Mouse (Mus musculus) lung, adult 18-20 months (tissue): ENCODE data around the gene Cbfa2t3.
A peak's percentile ranks its signal among the peaks of the same experiment; 100 is the strongest.
"Not testable (repeated sequence)": the region's sequence is repeated elsewhere in the genome, so short reads cannot be mapped to it uniquely, and the experiment has no call there.

Experiments
- DNase-seq, 2 experiments: peaks; one replicate each; pipeline ENCODE4 v3.0.0; 2022; ENCODE audit warnings: mixed read lengths in 2 of 2

The Cbfa2t3 gene

GRCm38 (mm10) chr8:122635878-122636802, 62.8 kb downstream of the Cbfa2t3 start:
- peak in 1 of 2 experiments; percentile 30 for DNase-seq

GRCm38 (mm10) chr8:122633205-122633604, 65.7 kb downstream of the Cbfa2t3 start:
- no peak for DNase-seq

- not testable (repeated sequence) for DNase-seq
These were observed 66.8 kb downstream of the Cbfa2t3 start for GRCm38 (mm10) chr8:122632134-122632533.

GRCm38 (mm10) chr8:122630696-122631095, 68.2 kb downstream of the Cbfa2t3 start:
- no peak for DNase-seq

GRCm38 (mm10) chr8:122629388-122629787, 69.5 kb downstream of the Cbfa2t3 start:
- DNase-seq = no peak

- DNase-seq = no peak
These were observed 72.0 kb downstream of the Cbfa2t3 start for GRCm38 (mm10) chr8:122626896-122627295.

- DNase-seq = no peak
These were observed 73.1 kb downstream of the Cbfa2t3 start for GRCm38 (mm10) chr8:122625811-122626210.

- DNase-seq = no peak
These were observed 74.3 kb downstream of the Cbfa2t3 start for GRCm38 (mm10) chr8:122624653-122625052.

- peak in 1 of 2 experiments; percentile 30 for DNase-seq
These were observed 74.9 kb downstream of the Cbfa2t3 start for GRCm38 (mm10) chr8:122623844-122624642.

- no peak for DNase-seq
These were observed 76.2 kb downstream of the Cbfa2t3 start, which contains the start of gene Pabpn1l for GRCm38 (mm10) chr8:122622727-122623126. Pabpn1l (minus strand) TSS chr8:122622739.

GRCm38 (mm10) chr8:122620446-122620845, 78.5 kb downstream of the Cbfa2t3 start:
- no peak for DNase-seq

- no peak for DNase-seq
These were observed 80.1 kb downstream of the Cbfa2t3 start for GRCm38 (mm10) chr8:122618660-122619378.

- DNase-seq = peak; percentile 79 to 87
These were observed 80.9 kb downstream of the Cbfa2t3 start for GRCm38 (mm10) chr8:122617947-122618546.

GRCm38 (mm10) chr8:122616181-122616905, 82.6 kb downstream of the Cbfa2t3 start:
- DNase-seq = peak; percentile 43 to 63

GRCm38 (mm10) chr8:122611295-122612133, 87.4 kb downstream of the Cbfa2t3 start, which contains the start of the genes Galns and Trappc2l:
Galns (minus strand) TSS chr8:122611463.
Trappc2l (plus strand) TSS chr8:122611640.
- DNase-seq = peak; percentile 96 to 97

- no peak for DNase-seq
These were observed 88.2 kb downstream of the Cbfa2t3 start for GRCm38 (mm10) chr8:122610612-122611277.

- no peak for DNase-seq
These were observed 88.7 kb downstream of the Cbfa2t3 start for GRCm38 (mm10) chr8:122610209-122610608.

- no peak for DNase-seq
These were observed 92.1 kb downstream of the Cbfa2t3 start for GRCm38 (mm10) chr8:122606810-122607209.

GRCm38 (mm10) chr8:122605367-122605766, 93.5 kb downstream of the Cbfa2t3 start:
- DNase-seq = no peak

- no peak for DNase-seq
These were observed 94.3 kb downstream of the Cbfa2t3 start for GRCm38 (mm10) chr8:122604640-122605039.
